Mouse (Mus musculus): ENCODE results near the gene Lactb.

- TF ChIP-seq CTCF (IDR thresholded peaks at IDR 0.05; ENCODE audit: low read depth, low read length), result no peak
- TF ChIP-seq GATA1 (IDR thresholded peaks at IDR 0.05; ENCODE audit: borderline replicate concordance, low read length), result no peak
- TF ChIP-seq POLR2AphosphoS5 (IDR thresholded peaks at IDR 0.05; ENCODE audit: insufficient replicate concordance, low read depth, low read length), result no peak
- no peak for TF ChIP-seq GATA2 (IDR thresholded peaks at IDR 0.05; ENCODE audit: borderline replicate concordance, low read depth, low read length)
- TF ChIP-seq TAL1 (conservative IDR thresholded peaks at IDR 0.05; ENCODE audit: low read depth, low read length), result no peak
These were observed 29.3 kb downstream of the Lactb start, which contains the start of gene Rps27l for GRCm38 (mm10) chr9:66945647-66946641.

Measured in G1E (cell line).